Mouse (Mus musculus): Measurements from ENCODE around the gene Gpbar1. TPM values are rescaled to one million over a fixed set of nuclear protein-coding genes. Genes with fewer than 3 reads are reported as not detected.

Gpbar1 gene
- polyA plus RNA-seq, 1 experiment from 2014 or later, result not detected

DNA sequence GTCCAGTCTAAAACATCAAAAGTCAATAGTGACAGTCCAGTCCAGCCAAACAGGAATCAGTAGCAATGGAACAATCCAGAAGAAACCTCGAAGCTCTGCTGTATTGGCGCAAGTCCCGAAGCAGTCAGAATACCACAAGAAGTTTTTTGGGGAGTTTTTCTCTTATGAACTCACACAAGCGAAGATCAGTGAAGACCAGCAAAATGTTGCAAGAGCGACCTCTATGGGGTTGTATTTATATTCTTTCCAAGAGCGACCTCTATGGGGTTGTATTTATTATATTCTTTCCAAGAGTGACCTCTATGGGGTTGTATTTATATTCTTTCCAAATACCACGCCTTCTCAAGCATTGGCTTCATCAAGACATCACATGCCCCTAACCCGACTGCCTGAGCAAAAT lies 9.6 kb upstream of the Gpbar1 start:
- no peak for ATAC-seq (ENCODE audit: low FRiP score)

DNA sequence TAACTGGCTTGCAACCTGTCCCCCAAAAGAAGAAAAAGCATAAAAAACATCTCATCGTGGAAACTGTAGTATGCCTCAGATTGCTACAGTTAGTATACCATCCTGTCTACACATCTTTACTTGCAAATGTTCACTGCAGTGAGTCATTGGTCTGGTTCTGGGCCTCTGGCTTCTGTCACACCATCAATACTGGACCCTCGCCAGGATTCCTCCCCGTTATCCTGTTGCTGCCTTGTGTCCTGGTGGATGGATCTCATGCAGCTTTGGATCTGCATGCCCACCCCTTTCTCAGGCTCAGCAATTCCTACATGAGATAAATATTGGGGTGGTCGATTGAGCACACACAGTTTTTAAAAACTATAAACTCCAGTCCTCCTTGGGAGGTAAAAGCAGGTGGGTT lies 6.7 kb upstream of the Gpbar1 start:
- WGBS, result 90% methylated on average over 4 of the region's 4 CpGs
- DNase-seq (ENCODE audit: low spot score, missing footprints), result no peak
- Histone ChIP-seq H3K27ac (ENCODE audit: low read depth, low read length) (no peak overlapping the region), H3K9me3 (ENCODE audit: control insufficient read depth, low read length) (no peaks in the 10 kb centered on the region), H3K36me3 (ENCODE audit: control insufficient read depth, insufficient read depth, low read length) (peaks cover 15% of the 10 kb centered on the region), H3K4me3 (ENCODE audit: low read depth, low read length) (no peak overlapping the region), H3K27me3 (ENCODE audit: control insufficient read depth, insufficient read depth, low read length) (no peaks in the 10 kb centered on the region), H3K4me2 (no peak overlapping the region), H3K9ac (ENCODE audit: low read length) (no peak overlapping the region), H3K4me1 (ENCODE audit: control insufficient read depth, insufficient read depth, low read length) (no peaks in the 10 kb centered on the region)
- ATAC-seq (ENCODE audit: low FRiP score), result no peak

More for the DNA sequence above, 9.6 kb upstream of the Gpbar1 start:
- Histone ChIP-seq H3K36me3 (ENCODE audit: control insufficient read depth, insufficient read depth, low read length) (peaks cover 32% of the 10 kb centered on the region), H3K4me3 (ENCODE audit: low read depth, low read length) (no peak overlapping the region), H3K4me1 (ENCODE audit: control insufficient read depth, insufficient read depth, low read length) (no peaks in the 10 kb centered on the region), H3K9me3 (ENCODE audit: control insufficient read depth, low read length) (no peaks in the 10 kb centered on the region), H3K4me2 (no peak overlapping the region), H3K27ac (ENCODE audit: low read depth, low read length) (no peak overlapping the region), H3K9ac (ENCODE audit: low read length) (no peak overlapping the region), H3K27me3 (ENCODE audit: control insufficient read depth, insufficient read depth, low read length) (no peaks in the 10 kb centered on the region)
- no peak for DNase-seq (ENCODE audit: low spot score, missing footprints)
- 85% methylated on average over 8 of the region's 8 CpGs for WGBS

DNA sequence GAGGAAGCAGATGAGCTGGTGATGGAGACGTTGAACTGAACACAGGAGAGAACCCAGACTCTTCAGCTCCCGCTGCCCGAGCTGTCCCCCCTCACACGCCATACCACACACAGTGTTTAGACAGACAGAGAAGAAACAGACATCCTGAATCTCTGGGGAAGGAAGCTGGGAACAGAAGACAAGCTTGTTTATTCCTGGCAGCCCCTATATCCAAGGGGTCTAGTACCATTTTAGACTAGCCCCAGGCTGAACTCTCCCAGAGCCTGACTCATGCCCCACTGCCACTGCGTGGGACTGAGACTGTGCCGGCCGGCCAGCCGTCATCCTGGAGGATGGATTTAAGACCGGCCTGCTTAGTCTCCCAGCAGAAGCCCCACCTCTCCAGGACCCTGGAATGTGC lies 3.3 kb upstream of the Gpbar1 start:
- Histone ChIP-seq H3K4me2 (no peak overlapping the region), H3K4me1 (ENCODE audit: control insufficient read depth, insufficient read depth, low read length) (no peaks in the 10 kb centered on the region; the same call in 1 of the 2 replicates), H3K27me3 (ENCODE audit: control insufficient read depth, insufficient read depth, low read length) (no peaks in the 10 kb centered on the region), H3K9ac (ENCODE audit: low read length) (no peak overlapping the region), H3K27ac (ENCODE audit: low read depth, low read length) (no peak overlapping the region), H3K4me3 (ENCODE audit: low read depth, low read length) (no peak overlapping the region), H3K36me3 (ENCODE audit: control insufficient read depth, insufficient read depth, low read length) (0 out of 2 replicates have a peak, but pooled peaks cover 2% of the 10 kb centered on the region), H3K9me3 (ENCODE audit: control insufficient read depth, low read length) (no peaks in the 10 kb centered on the region)
- WGBS, result 51% methylated on average over 9 of the region's 9 CpGs
- ATAC-seq (ENCODE audit: low FRiP score) (no peak), DNase-seq (ENCODE audit: low spot score, missing footprints) (no peak)

DNA sequence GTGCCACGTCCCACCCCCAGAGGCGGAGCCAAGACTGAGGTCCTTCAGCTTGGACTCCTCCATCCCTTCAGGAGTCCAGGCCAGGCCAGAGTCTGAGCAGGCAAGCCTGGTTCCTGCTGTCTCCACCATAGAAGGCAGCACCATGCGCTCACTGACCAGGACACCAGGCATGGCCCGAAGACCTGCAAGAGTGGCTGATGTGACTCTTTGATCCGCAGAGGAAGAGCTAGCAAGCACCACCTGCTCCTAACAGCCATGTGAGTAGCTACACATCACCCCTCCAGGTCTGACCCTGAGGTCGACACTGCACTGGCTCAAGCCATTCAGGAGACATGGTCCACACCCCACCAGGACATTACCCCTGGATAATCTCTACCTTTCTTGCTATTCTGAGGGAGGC lies 1.3 kb upstream of the Gpbar1 start:
- H3K9me3 ChIP-seq (ENCODE audit: control insufficient read depth, low read length), result no peaks in the 10 kb centered on the region
- H3K36me3 ChIP-seq (ENCODE audit: control insufficient read depth, insufficient read depth, low read length), result peaks cover 16% of the 10 kb centered on the region
- H3K4me1 ChIP-seq (ENCODE audit: control insufficient read depth, insufficient read depth, low read length), result no peaks in the 10 kb centered on the region; the same call in 1 of the 2 replicates
- H3K9ac ChIP-seq (ENCODE audit: low read length), result no peak overlapping the region
- no peaks in the 10 kb centered on the region for H3K27me3 ChIP-seq (ENCODE audit: control insufficient read depth, insufficient read depth, low read length)
- no peak overlapping the region for H3K4me2 ChIP-seq
- H3K27ac ChIP-seq (ENCODE audit: low read depth, low read length), result no peak overlapping the region
- no peak for ATAC-seq (ENCODE audit: low FRiP score)
- DNase-seq (ENCODE audit: low spot score, missing footprints), result no peak
- WGBS, result 60% methylated on average over 6 of the region's 6 CpGs
- H3K4me3 ChIP-seq (ENCODE audit: low read depth, low read length), result no peak overlapping the region

DNA sequence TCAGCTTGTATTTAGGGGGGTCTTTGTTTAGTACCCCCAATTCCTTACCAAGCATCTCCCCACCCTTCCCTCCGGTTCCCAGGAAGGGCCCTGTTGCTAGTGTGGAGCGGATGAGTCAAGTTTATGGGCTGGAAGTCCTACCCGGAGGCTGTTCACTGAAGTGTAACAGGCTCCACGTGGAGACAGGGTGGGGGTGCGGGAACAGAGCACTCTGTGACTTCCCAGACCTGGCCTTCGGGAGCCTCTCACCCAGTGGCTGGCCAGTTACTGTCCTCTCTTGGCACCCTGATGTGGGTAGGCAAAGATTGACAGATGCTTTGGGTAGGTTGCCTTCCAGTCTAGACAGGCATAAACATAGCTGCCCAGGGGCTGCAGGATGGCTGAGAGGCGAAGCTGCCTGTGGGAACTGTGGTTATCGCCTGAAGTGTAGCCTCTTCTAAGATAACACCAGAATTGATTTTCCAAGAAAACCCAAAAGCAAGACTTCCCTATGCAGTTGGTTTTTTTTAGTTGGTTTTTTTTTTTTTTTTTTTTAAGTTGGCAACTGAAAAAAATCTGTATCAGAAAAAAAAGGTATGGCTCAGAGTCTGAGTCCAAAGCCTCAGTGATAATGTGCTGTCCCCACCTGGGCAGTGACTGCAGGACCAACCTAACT lies 340 bp upstream of the Gpbar1 start:
- no peak for ATAC-seq (ENCODE audit: low FRiP score)

DNA sequence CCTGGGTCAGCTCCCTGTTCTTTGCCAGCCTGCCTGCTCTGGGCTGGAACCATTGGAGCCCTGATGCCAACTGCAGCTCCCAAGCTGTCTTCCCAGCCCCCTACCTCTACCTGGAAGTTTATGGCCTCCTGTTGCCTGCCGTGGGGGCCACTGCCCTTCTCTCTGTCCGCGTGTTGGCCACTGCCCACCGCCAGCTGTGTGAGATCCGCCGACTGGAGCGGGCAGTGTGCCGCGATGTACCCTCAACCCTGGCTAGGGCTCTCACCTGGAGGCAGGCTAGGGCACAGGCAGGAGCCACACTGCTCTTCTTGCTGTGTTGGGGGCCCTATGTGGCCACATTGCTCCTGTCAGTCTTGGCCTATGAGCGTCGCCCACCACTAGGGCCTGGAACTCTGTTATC lies 638 bp downstream of the Gpbar1 start:
- Histone ChIP-seq H3K36me3 (ENCODE audit: control insufficient read depth, insufficient read depth, low read length) (peaks cover 25% of the 10 kb centered on the region), H3K9ac (ENCODE audit: low read length) (no peak overlapping the region), H3K27ac (ENCODE audit: low read depth, low read length) (no peak overlapping the region), H3K27me3 (ENCODE audit: control insufficient read depth, insufficient read depth, low read length) (no peaks in the 10 kb centered on the region), H3K4me3 (ENCODE audit: low read depth, low read length) (no peak overlapping the region), H3K4me2 (no peak overlapping the region), H3K4me1 (ENCODE audit: control insufficient read depth, insufficient read depth, low read length) (peaks cover 5% of the 10 kb centered on the region), H3K9me3 (ENCODE audit: control insufficient read depth, low read length) (no peaks in the 10 kb centered on the region)
- WGBS, result 89% methylated on average over 11 of the region's 11 CpGs
- ATAC-seq (ENCODE audit: low FRiP score) (no peak), DNase-seq (ENCODE audit: low spot score, missing footprints) (no peak)

More for the DNA sequence above, 340 bp upstream of the Gpbar1 start:
- no peaks in the 10 kb centered on the region for H3K9me3 ChIP-seq (ENCODE audit: control insufficient read depth, low read length)
- no peaks in the 10 kb centered on the region; the same call in 1 of the 2 replicates for H3K4me1 ChIP-seq (ENCODE audit: control insufficient read depth, insufficient read depth, low read length)
- 62% methylated on average over 8 of the region's 8 CpGs for WGBS
- H3K4me2 ChIP-seq, result no peak overlapping the region
- H3K27ac ChIP-seq (ENCODE audit: low read depth, low read length), result no peak overlapping the region
- peaks cover 25% of the 10 kb centered on the region for H3K36me3 ChIP-seq (ENCODE audit: control insufficient read depth, insufficient read depth, low read length)
- no peak overlapping the region; the same call in 1 of the 2 replicates for H3K9ac ChIP-seq (ENCODE audit: low read length)
- DNase-seq (ENCODE audit: low spot score, missing footprints), result no peak
- no peaks in the 10 kb centered on the region for H3K27me3 ChIP-seq (ENCODE audit: control insufficient read depth, insufficient read depth, low read length)
- H3K4me3 ChIP-seq (ENCODE audit: low read depth, low read length), result no peak overlapping the region

DNA sequence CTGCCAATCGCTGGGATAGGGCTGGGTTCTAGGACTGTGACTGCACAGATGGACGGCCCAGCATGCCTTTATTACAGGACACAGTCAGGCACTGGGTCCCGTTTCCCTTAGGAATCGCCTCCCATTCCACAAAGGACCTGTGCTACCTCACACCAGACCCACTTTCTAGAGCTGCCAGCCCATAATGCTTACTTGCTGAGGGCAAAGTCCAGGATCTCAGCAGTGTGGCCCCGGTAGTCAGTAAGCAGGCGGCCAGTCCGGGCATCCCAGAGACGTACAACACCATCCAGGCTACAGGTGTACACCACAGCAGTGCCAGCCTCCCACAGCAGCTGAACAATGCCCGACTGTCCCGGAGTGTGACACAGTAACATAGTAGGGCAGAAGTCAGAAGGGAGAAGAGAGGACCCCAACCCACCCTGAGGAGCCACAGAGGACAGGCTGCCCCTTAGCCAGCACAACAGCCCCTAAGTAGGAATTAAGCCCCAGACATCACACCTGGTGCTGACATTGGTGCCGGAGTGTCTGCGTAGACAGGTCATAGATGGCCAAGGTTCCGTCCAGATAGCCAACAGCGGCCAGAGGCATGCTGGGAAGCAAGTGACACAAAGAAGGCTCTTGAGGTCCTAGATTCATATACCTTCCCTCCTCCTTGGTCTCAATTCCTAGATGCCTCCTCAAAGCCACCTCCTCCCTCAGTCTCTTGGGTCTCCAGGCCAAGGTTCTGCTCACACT lies 2.4 kb downstream of the Gpbar1 start:
- Histone ChIP-seq H3K36me3 (ENCODE audit: control insufficient read depth, insufficient read depth, low read length) (peaks cover 25% of the 10 kb centered on the region), H3K9me3 (ENCODE audit: control insufficient read depth, low read length) (no peaks in the 10 kb centered on the region), H3K27ac (ENCODE audit: low read depth, low read length) (no peak overlapping the region), H3K27me3 (ENCODE audit: control insufficient read depth, insufficient read depth, low read length) (no peaks in the 10 kb centered on the region), H3K9ac (ENCODE audit: low read length) (no peak overlapping the region), H3K4me2 (no peak overlapping the region), H3K4me3 (ENCODE audit: low read depth, low read length) (no peak overlapping the region), H3K4me1 (ENCODE audit: control insufficient read depth, insufficient read depth, low read length) (peaks cover 9% of the 10 kb centered on the region)
- 90% methylated on average over 14 of the region's 14 CpGs for WGBS
- no peak for ATAC-seq (ENCODE audit: low FRiP score)
- DNase-seq (ENCODE audit: low spot score, missing footprints), result no peak

DNA sequence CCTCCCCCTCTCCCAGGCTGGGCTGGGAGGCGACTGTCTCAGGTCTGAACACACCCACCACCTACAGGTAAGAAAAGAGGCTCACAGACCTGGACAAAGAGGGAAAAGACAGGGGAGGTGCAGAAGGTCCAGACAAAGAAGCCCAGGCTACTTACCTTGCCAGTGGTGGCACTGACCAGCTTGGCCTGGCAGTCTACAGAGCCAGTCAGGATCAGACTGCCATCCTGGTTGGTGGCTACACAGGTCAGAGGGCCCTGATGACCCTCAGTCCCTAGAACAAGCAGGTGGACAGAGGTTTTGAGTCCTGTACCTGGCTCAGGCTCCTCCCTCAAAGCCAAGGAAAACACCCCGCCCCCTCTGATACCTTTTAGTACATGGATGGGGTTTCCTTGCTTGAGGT lies 3.0 kb downstream of the Gpbar1 start:
- Histone ChIP-seq H3K4me2 (no peak overlapping the region), H3K4me1 (ENCODE audit: control insufficient read depth, insufficient read depth, low read length) (peaks cover 11% of the 10 kb centered on the region), H3K9me3 (ENCODE audit: control insufficient read depth, low read length) (no peaks in the 10 kb centered on the region), H3K36me3 (ENCODE audit: control insufficient read depth, insufficient read depth, low read length) (peaks cover 25% of the 10 kb centered on the region), H3K9ac (ENCODE audit: low read length) (no peak overlapping the region), H3K27me3 (ENCODE audit: control insufficient read depth, insufficient read depth, low read length) (no peaks in the 10 kb centered on the region), H3K4me3 (ENCODE audit: low read depth, low read length) (no peak overlapping the region), H3K27ac (ENCODE audit: low read depth, low read length) (no peak overlapping the region)
- DNase-seq (ENCODE audit: low spot score, missing footprints) (no peak), ATAC-seq (ENCODE audit: low FRiP score) (no peak)
- WGBS, result 80% methylated on average over 2 of the region's 2 CpGs

DNA sequence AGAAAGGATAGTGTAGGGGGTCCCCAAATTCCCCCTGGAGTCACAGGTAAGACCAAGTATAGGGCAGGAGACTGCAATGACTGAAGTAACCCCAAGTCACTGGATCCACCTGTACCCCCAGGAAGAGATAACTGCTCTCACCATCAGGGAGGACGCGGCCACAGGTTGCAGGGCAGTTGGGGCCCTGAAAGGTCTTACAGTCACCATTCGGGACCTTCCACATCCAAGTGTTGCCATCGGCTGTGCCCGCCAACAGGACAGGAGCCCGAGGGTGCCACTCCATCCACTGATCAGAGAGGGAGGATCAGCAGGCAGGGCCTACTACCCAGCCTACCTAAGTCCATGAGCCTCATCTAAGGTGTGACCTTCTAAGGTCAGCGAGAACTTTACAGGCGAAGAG lies 3.5 kb downstream of the Gpbar1 start:
- ATAC-seq (ENCODE audit: low FRiP score), result no peak
- no peak overlapping the region for H3K27ac ChIP-seq (ENCODE audit: low read depth, low read length)
- DNase-seq (ENCODE audit: low spot score, missing footprints), result no peak
- H3K4me1 ChIP-seq (ENCODE audit: control insufficient read depth, insufficient read depth, low read length), result peaks cover 11% of the 10 kb centered on the region
- no peak overlapping the region for H3K4me3 ChIP-seq (ENCODE audit: low read depth, low read length)
- H3K27me3 ChIP-seq (ENCODE audit: control insufficient read depth, insufficient read depth, low read length), result no peaks in the 10 kb centered on the region
- H3K36me3 ChIP-seq (ENCODE audit: control insufficient read depth, insufficient read depth, low read length), result peaks cover 25% of the 10 kb centered on the region
- 94% methylated on average over 8 of the region's 8 CpGs for WGBS
- no peak overlapping the region for H3K9ac ChIP-seq (ENCODE audit: low read length)
- no peaks in the 10 kb centered on the region for H3K9me3 ChIP-seq (ENCODE audit: control insufficient read depth, low read length)
- no peak overlapping the region for H3K4me2 ChIP-seq
